ENCODE assay signal across 15 mouse cellular contexts in genomic region chr11:121845923-121846322, GRCm38 (mm10). TPM values are rescaled to one million over a fixed set of nuclear protein-coding genes. Genes with fewer than 3 reads are reported as not detected.
DNase-seq lines count a peak whose midpoint lies in the region; ATAC-seq and TF ChIP-seq lines count a peak whose summit lies in the region.
"Had no signal": no experiment of that assay in that cellular context is flagged by ENCODE, and none has a peak within 500 bp of the region (broad histone marks: within the 10 kb centered on the region; RNA-seq: fewer than 3 reads in every experiment).

No protein-coding gene starts in this region.

- ATAC-seq in midbrain, embryonic 14.5 days (ENCODE audit: low FRiP score, low TSS enrichment): no peak
- ATAC-seq in monocyte, adult 5-6 weeks (replicated peaks; ENCODE audit: insufficient number of reproducible peaks, low FRiP score, low TSS enrichment, poor library complexity, severe bottlenecking): 0 out of 2 replicates have a peak, but pooled peaks have one; percentile 42
- ATAC-seq: midbrain, embryonic 15.5 days had no signal

- WGBS in heart, adult 2 months: 46% methylated on average over 2 of the region's 2 CpGs
- 47% methylated on average over 2 of the region's 2 CpGs for WGBS in midbrain, embryonic 14.5 days
- 44% methylated on average over 2 of the region's 2 CpGs for WGBS in midbrain, embryonic 10.5 days

- no peak for DNase-seq in heart, adult 2 months
- DNase-seq in heart, postnatal 10 days: no peak
- peak; percentile 3 for DNase-seq in midbrain, embryonic 14.5 days
- no peak for DNase-seq in midbrain, embryonic 10.5 days (ENCODE audit: low spot score)
- DNase-seq in NIH3T3 (ENCODE audit: low read depth): peak; percentile 75
- DNase-seq in gastrocnemius, postnatal 36 days: no peak
- DNase-seq in heart, adult 9 months (ENCODE audit: low spot score in 2 of 2): no peak
- DNase-seq: adrenal gland, postnatal 25 days; cerebellum, adult 9-11 months; gastrocnemius, postnatal 14 days; heart, postnatal 36 days had no signal

- no peak for TF ChIP-seq POLR2A in heart, adult 2 months (IDR thresholded peaks at IDR 0.05; ENCODE audit: insufficient read depth, low read depth, low read length)

- no peak overlapping the region for H3K27ac ChIP-seq in heart, adult 2 months
- H3K27ac ChIP-seq in midbrain, embryonic 14.5 days (replicated peaks; ENCODE audit: low read depth, low read length): no peak overlapping the region
- H3K27ac ChIP-seq in midbrain, embryonic 10.5 days (replicated peaks): no peak overlapping the region
- H3K27ac ChIP-seq: liver, embryonic 15.5 days; midbrain, embryonic 15.5 days had no signal

- no peaks in the 10 kb centered on the region for H3K9me3 ChIP-seq in midbrain, embryonic 14.5 days (ENCODE audit: control insufficient read depth, low read length)
- no peaks in the 10 kb centered on the region; the same call in 1 of the 2 replicates for H3K9me3 ChIP-seq in midbrain, embryonic 10.5 days (replicated peaks)
- H3K9me3 ChIP-seq: liver, embryonic 15.5 days; midbrain, embryonic 15.5 days had no signal

- intact Hi-C loops in heart, adult 2 months (cut with DNase I): no loop called here
- intact Hi-C loops in heart, postnatal 10 days (cut with DNase I): no loop called here
- intact Hi-C loops in gastrocnemius, postnatal 36 days (cut with DNase I): no loop called here

- H3K27me3 ChIP-seq in heart, adult 2 months (ENCODE audit: control insufficient read depth, insufficient read depth, low read length): no peaks in the 10 kb centered on the region
- H3K27me3 ChIP-seq in midbrain, embryonic 14.5 days (ENCODE audit: control insufficient read depth, insufficient read depth, low read length): no peaks in the 10 kb centered on the region
- no peaks in the 10 kb centered on the region for H3K27me3 ChIP-seq in midbrain, embryonic 10.5 days (ENCODE audit: low read depth, poor library complexity, severe bottlenecking)
- H3K27me3 ChIP-seq: liver, embryonic 15.5 days; midbrain, embryonic 15.5 days had no signal

- H3K36me3 ChIP-seq in heart, adult 2 months (ENCODE audit: control insufficient read depth, insufficient read depth, low read length): no peaks in the 10 kb centered on the region
- no peaks in the 10 kb centered on the region for H3K36me3 ChIP-seq in midbrain, embryonic 14.5 days (ENCODE audit: control insufficient read depth, insufficient read depth, low read length)
- no peaks in the 10 kb centered on the region for H3K36me3 ChIP-seq in midbrain, embryonic 10.5 days
- H3K36me3 ChIP-seq: liver, embryonic 15.5 days; midbrain, embryonic 15.5 days had no signal

- H3K4me2 ChIP-seq in midbrain, embryonic 14.5 days (ENCODE audit: low read length): no peak overlapping the region
- H3K4me2 ChIP-seq: liver, embryonic 15.5 days; midbrain, embryonic 15.5 days had no signal

- no peaks in the 10 kb centered on the region for H3K4me1 ChIP-seq in heart, adult 2 months (ENCODE audit: control insufficient read depth, insufficient read depth, low read length)
- H3K4me1 ChIP-seq in midbrain, embryonic 14.5 days (ENCODE audit: control insufficient read depth, insufficient read depth, low read length): no peaks in the 10 kb centered on the region
- peaks cover 9% of the 10 kb centered on the region for H3K4me1 ChIP-seq in midbrain, embryonic 10.5 days
- H3K4me1 ChIP-seq: liver, embryonic 15.5 days had no signal

- H3K9ac ChIP-seq in heart, adult 2 months (ENCODE audit: low read depth, low read length): no peak overlapping the region
- no peak overlapping the region for H3K9ac ChIP-seq in midbrain, embryonic 14.5 days (replicated peaks; ENCODE audit: low read length)
- H3K9ac ChIP-seq: liver, embryonic 15.5 days; midbrain, embryonic 15.5 days had no signal

- H3K4me3 ChIP-seq in heart, adult 2 months: no peak overlapping the region
- no peak overlapping the region for H3K4me3 ChIP-seq in midbrain, embryonic 14.5 days (replicated peaks; ENCODE audit: low read depth, low read length)
- H3K4me3 ChIP-seq in midbrain, embryonic 10.5 days: no peak overlapping the region
- H3K4me3 ChIP-seq: liver, embryonic 15.5 days; midbrain, embryonic 15.5 days had no signal

- TF ChIP-seq EP300 in heart, adult 2 months (IDR thresholded peaks at IDR 0.05; ENCODE audit: insufficient read depth, low read depth, low read length): no peak

- TF ChIP-seq CTCF in heart, adult 2 months (IDR thresholded peaks at IDR 0.05): peak; percentile 29

- H3K79me2 ChIP-seq in heart, adult 2 months (replicated peaks; ENCODE audit: control insufficient read depth, insufficient read depth, low read length): no peaks in the 10 kb centered on the region

RNA-seq across cellular contexts. Expression of gene Ptchd3, which starts 15.9 kb away (rescaled TPM):
- under 1 TPM; 0.18 to 0.21 TPM for total RNA-seq in heart, adult 2 months (2021)
- 0.12 and 0.31 TPM in 2 replicates for polyA plus RNA-seq in heart, adult 2 months (2012; rRNA removed)
- under 1 TPM; 0.34 to 0.79 TPM for total RNA-seq in heart, postnatal 10 days (2021)
- polyA plus RNA-seq in midbrain, embryonic 14.5 days (2014; fragmentation: Nextera tagmentation; extraction: Ambion mirVana): not detected in 2 replicates
- polyA plus RNA-seq in midbrain, embryonic 10.5 days (2016; fragmentation: Nextera tagmentation; extraction: Ambion mirVana): not detected in 2 replicates
- not detected in 3 replicates for total RNA-seq in monocyte, adult 5-6 weeks (2017)
- total RNA-seq in gastrocnemius, postnatal 36 days (2021): not detected
- total RNA-seq: adrenal gland, postnatal 25 days; gastrocnemius, postnatal 14 days; left cerebral cortex, adult 18-20 months had no signal
- polyA plus RNA-seq: liver, embryonic 15.5 days; midbrain, embryonic 15.5 days had no signal

Comparison
In these comparisons a context has a peak if more than half of its experiments do, and no peak if none do; other contexts are left out.
1. DNase-seq: peak in midbrain, embryonic 14.5 days (single experiment) and NIH3T3 (single experiment); none in heart, adult 2 months (0 of 2), heart, postnatal 10 days (0 of 2), midbrain, embryonic 10.5 days (single experiment), gastrocnemius, postnatal 36 days (0 of 2) and heart, adult 9 months (0 of 2).